Mouse (Mus musculus) liver, adult 2 months (tissue): ENCODE results near the gene Zfp787. TPM values are rescaled to one million over a fixed set of nuclear protein-coding genes. Genes with fewer than 3 reads are reported as not detected.
"Not testable (repeated sequence)": the region's sequence is repeated elsewhere in the genome, so short reads cannot be mapped to it uniquely, and the experiment has no call there.

Experiments
- DNase-seq: peaks from one replicate; pipeline ENCODE4 v3.0.0-alpha.2; 2011; ENCODE audit warnings: low read depth, low spot score; ENCODE audit errors: extremely low read depth
- H3K27ac ChIP-seq: fragments of 200-500 bp; replicated peaks from 2 replicates; pipeline ENCODE4 v1.5.1; 2012; ENCODE audit warnings: low read depth, mild to moderate bottlenecking, control low read depth, inconsistent platforms, low read length; ENCODE audit not compliant: insufficient read depth
- H3K27me3 ChIP-seq: fragments of 200-500 bp; 2 replicates; pipeline ENCODE4 v1.6.1; 2012; ENCODE audit warnings: mild to moderate bottlenecking, moderate library complexity, low read length, inconsistent platforms; ENCODE audit not compliant: control insufficient read depth, insufficient read depth
- H3K36me3 ChIP-seq: fragments of 200-500 bp; 2 replicates; pipeline ENCODE4 v1.6.1; 2012; ENCODE audit warnings: low read length, inconsistent platforms; ENCODE audit not compliant: control insufficient read depth, insufficient read depth
- H3K4me1 ChIP-seq: fragments of 200-500 bp; 2 replicates; pipeline ENCODE4 v1.6.1; 2011; ENCODE audit warnings: low read length; ENCODE audit not compliant: control insufficient read depth, insufficient read depth
- H3K4me3 ChIP-seq: fragments of 200-500 bp; 2 replicates; pipeline ENCODE4 v1.5.1; 2011; ENCODE audit warnings: low read depth, mild to moderate bottlenecking, control low read depth, low read length, moderate library complexity; ENCODE audit not compliant: insufficient read depth
- H3K79me2 ChIP-seq: fragments of 200-500 bp; 2 replicates; pipeline ENCODE4 v1.6.1; 2012; ENCODE audit warnings: inconsistent platforms, mild to moderate bottlenecking, low read length, moderate library complexity; ENCODE audit not compliant: control insufficient read depth, insufficient read depth
- H3K9ac ChIP-seq: fragments of 200-500 bp; 2 replicates; pipeline ENCODE4 v1.6.1; 2012; ENCODE audit warnings: low read depth, mild to moderate bottlenecking, control low read depth, inconsistent platforms, low read length
- CTCF ChIP-seq: fragments of 200-500 bp; IDR thresholded peaks from 2 replicates; pipeline ENCODE4 v1.5.1; 2011; ENCODE audit warnings: low read depth, low read length, control low read depth
- POLR2A ChIP-seq: fragments of 200-500 bp; IDR thresholded peaks from 2 replicates; pipeline ENCODE4 v1.6.1; 2011; ENCODE audit warnings: low read length, control low read depth; ENCODE audit not compliant: insufficient read depth; ENCODE audit errors: extremely low read depth
- WGBS: fragments of 180-500 bp; shearing (Covaris S2); methylation state at CpG from one replicate; pipeline ENCODE4 v1.1.7; 2018; 5-methylcytosine and 5-hydroxymethylcytosine counted together
- polyA plus RNA-seq: library from polyadenylated mRNA; depleted of rRNA; stranded (reverse); fragments of >200 nt; gene quantifications from 2 replicates; pipeline ENCODE4 v1.2.3, GENCODE M21; 2012
- total RNA-seq: library from RNA; depleted of rRNA; stranded (reverse); fragments of >200 nt; gene quantifications from 2 replicates; pipeline ENCODE4 v1.2.3, GENCODE M21; 2014

Zfp787 gene
- total and polyA plus RNA-seq, 2 experiments: 36.8 to 51.7 TPM

DNA sequence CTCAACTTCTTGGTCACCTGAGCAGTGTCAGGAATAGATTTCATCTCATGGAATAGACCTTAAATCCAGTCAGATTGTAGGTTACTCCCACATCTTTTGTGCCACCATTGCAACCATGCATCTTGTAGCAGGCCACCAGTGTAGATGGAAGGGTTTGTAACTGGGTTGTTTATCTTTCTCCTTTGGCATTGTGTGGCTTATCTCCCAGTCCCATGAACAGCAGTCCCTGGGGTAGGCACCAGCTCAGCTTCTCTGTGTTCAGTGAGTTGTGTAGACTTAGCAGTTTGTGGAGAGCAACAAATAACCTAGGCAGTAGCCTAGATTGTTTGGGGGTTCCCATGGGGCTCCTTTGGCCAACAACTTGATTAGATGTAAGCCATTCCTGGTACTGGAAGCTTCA, 27.1 kb upstream of the Zfp787 start:
- H3K4me3 ChIP-seq: no peak overlapping the region
- peaks cover 7% of the 10 kb centered on the region for H3K36me3 ChIP-seq
- TF ChIP-seq POLR2A (no peak), CTCF (no peak)
- no peaks in the 10 kb centered on the region for H3K27me3 ChIP-seq
- H3K4me1 ChIP-seq: peaks cover 3% of the 10 kb centered on the region; the same call in 1 of the 2 replicates
- H3K79me2 ChIP-seq: peaks cover 2% of the 10 kb centered on the region; the same call in 1 of the 2 replicates
- H3K27ac ChIP-seq: no peak overlapping the region
- H3K9ac ChIP-seq: no peak overlapping the region
- no peak for DNase-seq

DNA sequence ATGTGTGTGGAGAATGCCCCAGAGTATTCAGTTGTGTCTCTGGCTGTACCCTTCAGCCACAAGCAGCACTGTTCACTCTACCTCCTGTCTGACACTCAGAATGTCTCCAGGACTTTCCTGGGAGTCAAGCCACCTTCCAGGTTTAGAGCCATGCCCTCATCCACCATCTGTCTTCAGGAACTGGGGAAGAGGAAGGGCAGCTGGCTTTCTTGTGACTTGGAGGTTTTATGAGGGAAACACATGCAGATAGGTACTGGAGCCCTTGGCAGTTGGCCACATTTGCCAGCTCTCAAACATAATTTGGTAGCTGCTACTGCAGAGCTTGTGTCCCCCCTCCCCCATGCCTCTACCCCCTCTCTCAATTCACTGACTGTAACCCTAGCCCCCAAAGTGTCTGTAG, 23.2 kb upstream of the Zfp787 start:
- no peak for DNase-seq

DNA sequence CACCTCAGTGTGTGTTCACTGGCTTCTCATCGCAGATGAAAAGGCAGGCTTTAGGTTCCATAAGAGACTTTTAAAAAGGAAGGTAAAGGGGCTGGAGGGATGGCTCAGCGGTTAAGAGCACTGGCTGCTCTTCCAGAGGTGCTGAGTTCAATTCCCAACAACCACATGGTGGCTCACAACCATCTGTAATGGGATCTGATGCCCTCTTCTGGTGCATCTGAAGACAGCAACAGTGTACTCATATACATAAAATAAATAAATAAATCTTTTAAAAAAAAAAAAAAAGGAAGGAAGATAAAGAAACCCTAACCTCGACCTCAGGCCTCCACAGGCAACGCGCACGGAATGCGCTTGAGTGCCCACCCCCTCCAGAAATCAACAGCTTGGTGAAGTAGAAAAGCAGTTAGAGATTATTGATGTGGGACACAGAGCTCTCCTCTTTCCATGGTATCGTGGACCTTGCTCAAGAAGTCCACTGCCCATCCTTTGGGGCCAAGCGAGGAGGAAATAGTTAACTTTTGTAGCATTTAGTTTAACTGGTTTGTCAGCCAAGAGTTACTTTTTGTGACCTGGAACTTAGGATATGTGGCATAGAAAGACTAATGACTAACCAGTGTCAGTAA, 18.7 kb upstream of the Zfp787 start:
- not testable (repeated sequence) for H3K36me3 ChIP-seq, H3K4me3 ChIP-seq, H3K79me2 ChIP-seq, H3K27me3 ChIP-seq, H3K9ac ChIP-seq
- DNase-seq: peak; percentile 33
- WGBS: 20% methylated on average over 9 of the region's 9 CpGs
- Histone ChIP-seq H3K4me1 (peaks cover 24% of the 10 kb centered on the region), H3K27ac (peak overlapping the region; percentile 56)

More for the DNA sequence above, 23.2 kb upstream of the Zfp787 start:
- no peak overlapping the region for H3K9ac ChIP-seq
- peaks cover 2% of the 10 kb centered on the region; the same call in 1 of the 2 replicates for H3K79me2 ChIP-seq
- H3K27ac ChIP-seq: no peak overlapping the region
- no peaks in the 10 kb centered on the region for H3K27me3 ChIP-seq
- H3K4me1 ChIP-seq: peaks cover 14% of the 10 kb centered on the region
- no peak overlapping the region for H3K4me3 ChIP-seq
- peaks cover 3% of the 10 kb centered on the region for H3K36me3 ChIP-seq
- TF ChIP-seq POLR2A: no peak
- TF ChIP-seq CTCF: no peak

DNA sequence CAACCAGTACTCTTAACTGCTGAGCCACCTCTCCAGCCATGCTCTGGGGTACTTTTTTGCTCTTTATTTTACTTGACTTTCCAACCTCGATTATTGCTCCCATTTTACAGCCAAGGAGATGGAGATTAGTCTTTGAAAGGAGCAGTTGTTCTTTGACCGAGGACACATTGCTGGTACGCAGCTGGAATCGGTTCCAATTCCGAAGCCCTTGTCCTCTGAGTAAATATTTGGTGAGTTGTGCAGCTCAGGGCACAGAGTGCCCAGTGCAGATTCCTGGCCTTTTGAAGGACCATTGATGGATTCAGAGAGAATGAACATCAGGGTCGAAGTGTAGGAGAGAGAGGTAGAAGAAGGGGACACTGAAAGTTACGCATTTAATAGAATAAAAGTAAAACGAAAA, 18.1 kb upstream of the Zfp787 start:
- peak; percentile 97 for DNase-seq
- WGBS: 28% methylated on average over 8 of the region's 8 CpGs

DNA sequence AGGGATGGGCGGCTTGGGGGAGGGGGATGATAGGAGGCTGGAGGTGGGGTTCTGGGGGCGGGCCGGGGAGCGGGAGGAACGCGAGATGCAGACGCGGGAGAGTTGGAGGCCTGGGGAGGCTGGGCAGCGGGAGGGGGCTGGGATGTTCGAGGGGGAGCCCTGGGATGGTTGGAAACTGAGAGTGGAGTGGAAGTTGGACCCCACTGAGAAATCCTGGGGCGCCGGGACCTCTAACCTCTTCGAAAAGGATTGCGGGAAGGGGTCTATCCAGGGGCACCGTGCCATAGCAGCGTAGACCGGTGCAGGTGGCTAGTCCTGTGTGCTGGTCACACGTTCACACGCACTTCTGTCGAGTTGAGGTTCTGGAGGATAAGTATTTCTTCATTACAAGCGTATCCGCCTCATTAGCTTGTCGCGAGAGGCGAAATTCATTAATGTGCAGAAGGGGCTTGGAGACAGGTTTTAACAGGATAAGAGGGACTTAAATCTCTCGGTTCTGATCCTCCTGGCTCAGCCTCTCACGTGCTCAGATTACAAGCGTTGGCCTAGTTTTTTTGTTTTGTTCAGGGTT, 17.0 kb upstream of the Zfp787 start:
- TF ChIP-seq POLR2A (peak; percentile 7; the same call in 1 of the 2 replicates), CTCF (no peak)
- H3K4me3 ChIP-seq: peak overlapping the region; percentile 87
- no peaks in the 10 kb centered on the region for H3K79me2 ChIP-seq
- 1% methylated on average over 28 of the region's 28 CpGs for WGBS
- H3K36me3 ChIP-seq: peaks cover 3% of the 10 kb centered on the region; the same call in 1 of the 2 replicates
- peak overlapping the region; percentile 83 for H3K27ac ChIP-seq
- peak overlapping the region; percentile 88 for H3K9ac ChIP-seq
- peaks cover 24% of the 10 kb centered on the region for H3K4me1 ChIP-seq
- no peaks in the 10 kb centered on the region for H3K27me3 ChIP-seq
- peak; percentile 61 for DNase-seq

More for the DNA sequence above, 18.1 kb upstream of the Zfp787 start:
- Histone ChIP-seq H3K79me2 (peaks cover 2% of the 10 kb centered on the region; the same call in 1 of the 2 replicates), H3K27me3 (no peaks in the 10 kb centered on the region), H3K4me3 (no peak overlapping the region), H3K9ac (no peak overlapping the region), H3K27ac (peak overlapping the region; percentile 83), H3K36me3 (peaks cover 3% of the 10 kb centered on the region), H3K4me1 (peaks cover 24% of the 10 kb centered on the region)
- TF ChIP-seq CTCF (no peak), POLR2A (no peak)

DNA sequence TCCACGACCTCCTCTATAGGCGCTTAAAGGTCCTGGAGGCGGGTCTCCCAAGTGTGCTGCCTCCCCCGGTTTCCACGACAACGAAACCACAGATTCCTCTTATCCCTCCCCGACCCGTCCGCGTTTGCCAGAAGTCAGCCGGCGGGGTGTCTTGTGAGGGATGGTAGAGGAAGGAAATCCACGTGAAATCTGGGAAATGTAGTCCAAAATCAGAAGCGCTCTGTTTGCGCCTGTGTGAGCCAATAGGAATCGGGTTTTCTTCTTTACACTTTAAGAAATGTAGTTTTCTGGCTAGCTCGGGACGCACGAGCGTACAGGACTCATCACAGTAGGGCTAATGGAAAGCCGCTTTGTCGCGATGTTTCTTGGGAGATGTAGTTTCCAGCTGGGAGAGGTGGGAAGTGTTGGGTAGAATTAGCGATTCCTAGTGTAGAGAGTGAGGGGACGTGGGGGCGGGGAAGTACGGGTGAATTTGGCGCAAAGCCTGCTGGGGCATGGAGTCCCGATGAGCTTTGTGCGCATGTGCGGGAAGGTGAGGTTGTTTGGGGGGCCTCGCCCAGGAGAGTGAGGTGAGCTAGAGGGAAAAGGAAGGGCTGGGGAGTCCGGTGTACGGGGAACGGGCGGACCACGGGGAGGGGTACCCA, 16.3 kb upstream of the Zfp787 start, which contains the start of gene Zfp444:
TSS of gene Zfp444 (plus strand) at position 221 of the 644 bp plus-strand sequence.
- Histone ChIP-seq H3K27ac (peak within 1 kb of the TSS; percentile 83), H3K9ac (peak within 1 kb of the TSS; percentile 88), H3K79me2 (no peaks in the 10 kb centered on the region), H3K4me1 (peaks cover 24% of the 10 kb centered on the region), H3K36me3 (peaks cover 3% of the 10 kb centered on the region; the same call in 1 of the 2 replicates), H3K4me3 (peak within 1 kb of the TSS; percentile 87), H3K27me3 (no peaks in the 10 kb centered on the region)
- peak; percentile 99 for DNase-seq
- under 1% methylated on average over 37 of the region's 37 CpGs for WGBS
- TF ChIP-seq CTCF (no peak), POLR2A (peak; percentile 60)
